Comparison of ENCODE assay signal across 8 mouse cellular contexts in the genomic region with DNA sequence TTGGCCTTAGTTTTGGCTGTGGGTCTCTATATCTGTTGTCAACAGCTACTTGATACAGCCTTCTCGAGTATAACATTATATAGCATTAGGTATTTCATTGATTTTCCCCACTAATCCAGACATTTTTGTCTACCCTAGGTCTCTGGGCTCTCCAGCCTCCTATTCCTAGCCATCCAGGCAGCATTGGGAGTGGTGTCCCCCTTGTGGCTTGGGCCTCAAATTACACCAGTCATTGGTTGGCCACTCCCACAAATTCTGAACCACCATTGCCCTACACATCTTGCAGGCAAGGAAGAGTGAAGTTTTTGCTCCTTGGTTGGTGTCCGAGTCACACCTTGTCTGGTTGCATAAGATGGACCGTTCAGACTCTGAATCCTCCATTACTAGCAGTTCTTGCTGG. TPM values are rescaled to one million over a fixed set of nuclear protein-coding genes. Genes with fewer than 3 reads are reported as not detected.
DNase-seq lines count a peak whose midpoint lies in the region; ATAC-seq and TF ChIP-seq lines count a peak whose summit lies in the region.

No protein-coding gene starts in this region.

- TF ChIP-seq CTCF in liver, adult 2 months (IDR thresholded peaks at IDR 0.05; ENCODE audit: low read depth, low read length), result peak; percentile 81

- peak; percentile 10 for DNase-seq in cerebellum, adult 11-12 months
- DNase-seq in cerebellum, adult 8-10 months, result no peak
- DNase-seq in spleen, adult 12 weeks (ENCODE audit: low spot score), result peak; percentile 27
- no peak for DNase-seq in spleen, adult 18-20 months
- peak; percentile 28 for DNase-seq in liver, adult 2 months (ENCODE audit: extremely low read depth, low read depth, low spot score)
- DNase-seq in skeletal muscle tissue, adult 2 months (ENCODE audit: low read depth, low spot score), result peak; percentile 15
- DNase-seq in urinary bladder, postnatal 10 days (ENCODE audit: low spot score), result no peak

- H3K9ac ChIP-seq in liver, adult 2 months (ENCODE audit: low read depth, low read length), result no peak overlapping the region

- WGBS in liver, adult 2 months, result 66% methylated on average over 3 of the region's 3 CpGs

- TF ChIP-seq POLR2A in liver, adult 2 months (IDR thresholded peaks at IDR 0.05; ENCODE audit: extremely low read depth, insufficient read depth, low read length), result no peak

- H3K4me1 ChIP-seq in liver, adult 2 months (ENCODE audit: control insufficient read depth, insufficient read depth, low read length), result peaks cover 2% of the 10 kb centered on the region

- H3K4me3 ChIP-seq in liver, adult 2 months (ENCODE audit: insufficient read depth, low read depth, low read length), result no peak overlapping the region

- peaks cover 4% of the 10 kb centered on the region; the same call in 1 of the 2 replicates for H3K27me3 ChIP-seq in liver, adult 2 months (ENCODE audit: control insufficient read depth, insufficient read depth, low read length)

- no peaks in the 10 kb centered on the region for H3K36me3 ChIP-seq in liver, adult 2 months (ENCODE audit: control insufficient read depth, insufficient read depth, low read length)

- peak; percentile 83 for ATAC-seq in common myeloid progenitor, adult 5-6 weeks (replicated peaks; ENCODE audit: low read depth, poor library complexity, severe bottlenecking)

- no peaks in the 10 kb centered on the region for H3K79me2 ChIP-seq in liver, adult 2 months (ENCODE audit: control insufficient read depth, insufficient read depth, low read length)

- no peak overlapping the region for H3K27ac ChIP-seq in liver, adult 2 months (replicated peaks; ENCODE audit: insufficient read depth, low read depth, low read length)

RNA-seq across cellular contexts. Expression of gene Ybx3, which starts 33.3 kb away (rescaled TPM):
- total RNA-seq in common myeloid progenitor, adult 5-6 weeks (2017), result 642 and 683 TPM in 2 replicates
- total RNA-seq in liver, adult 2 months (2014; rRNA removed), result 16.8 and 18.4 TPM in 2 replicates
- polyA plus RNA-seq in liver, adult 2 months (2012; rRNA removed), result 18.3 and 23.9 TPM in 2 replicates

Comparison
In these comparisons a context has a peak if more than half of its experiments do, and no peak if none do; other contexts are left out.
1. DNase-seq: peak in cerebellum, adult 11-12 months (single experiment), spleen, adult 12 weeks (single experiment), liver, adult 2 months (single experiment) and skeletal muscle tissue, adult 2 months (single experiment); none in cerebellum, adult 8-10 months (single experiment), spleen, adult 18-20 months (0 of 2) and urinary bladder, postnatal 10 days (single experiment).
2. RNA of gene Ybx3, which starts 33.3 kb away (total RNA-seq): 642 to 683 TPM in common myeloid progenitor, adult 5-6 weeks; 16.8 to 18.4 TPM in liver, adult 2 months; every median in the first group is over 10 times any median in the second.